Mouse (Mus musculus): ENCODE data around the gene Hip1. TPM values are rescaled to one million over a fixed set of nuclear protein-coding genes. Genes with fewer than 3 reads are reported as not detected.
"Not testable (repeated sequence)": the region's sequence is repeated elsewhere in the genome, so short reads cannot be mapped to it uniquely, and the experiment has no call there.

The Hip1 gene
- polyA plus RNA-seq, 1 experiment from 2014 or later = 66.6 TPM

DNA sequence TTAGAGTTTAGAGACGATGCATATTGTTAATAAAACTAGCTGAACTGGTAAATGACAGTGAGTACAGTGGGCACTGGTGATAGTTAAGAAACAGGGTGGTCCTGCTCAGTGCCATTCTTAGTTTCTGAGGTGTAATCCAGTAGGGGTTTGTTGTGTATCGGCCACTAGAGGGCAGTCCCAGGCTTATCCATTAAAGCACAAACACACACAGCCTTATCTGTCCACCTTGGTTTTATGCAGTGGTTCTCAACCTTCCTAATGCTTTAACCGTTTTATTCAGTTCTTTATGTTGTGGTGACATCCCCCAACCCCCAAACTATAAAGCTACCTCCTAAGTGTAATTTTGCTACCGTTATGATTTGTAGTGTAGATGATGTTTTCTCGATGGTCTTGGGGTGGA is 149.1 kb downstream of the Hip1 start:
- 53% methylated on average over 5 of the region's 5 CpGs for WGBS
- peak; percentile 34 for DNase-seq (ENCODE audit: extremely low spot score, low spot score)

DNA sequence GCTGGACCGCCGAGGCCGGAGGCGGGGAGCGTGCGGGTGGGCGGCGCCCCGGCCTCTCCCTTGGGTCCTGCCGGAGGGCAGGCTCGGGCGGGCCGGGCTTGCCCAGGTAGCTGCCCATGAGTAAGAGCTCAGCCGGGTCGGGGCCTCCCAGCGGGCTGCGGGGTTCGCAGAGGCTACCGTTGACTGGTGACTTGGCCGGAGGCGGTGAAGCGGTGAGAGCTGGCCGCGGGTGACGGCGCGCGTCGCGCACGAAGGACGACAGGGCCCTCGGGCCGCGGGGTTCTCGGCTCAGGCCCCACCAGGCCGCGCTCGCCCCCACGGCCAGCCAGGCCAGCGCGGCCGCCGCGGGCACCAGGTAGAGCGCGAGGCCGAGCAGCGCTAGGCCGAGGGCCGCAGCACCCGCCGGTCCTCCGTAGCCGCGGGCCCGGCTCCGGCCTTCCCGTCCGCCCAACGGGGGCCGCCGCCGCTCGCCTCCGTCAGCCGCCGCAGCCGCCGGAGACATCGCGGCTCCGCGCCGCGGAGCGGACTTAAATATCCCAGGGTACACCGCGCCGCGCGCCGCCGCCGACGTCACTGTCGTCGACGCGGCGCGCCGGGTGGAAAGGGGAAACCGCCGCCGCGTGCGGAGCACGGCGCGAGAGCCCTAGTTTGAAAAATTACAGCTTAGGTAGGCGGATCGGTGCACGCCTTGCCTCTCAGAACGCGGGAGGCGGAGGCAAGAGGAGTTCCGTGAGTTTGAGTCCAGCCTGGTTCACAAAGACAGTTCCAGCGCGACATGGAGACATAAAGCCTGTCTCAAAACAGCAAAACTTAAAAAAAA is 150.7 kb downstream of the Hip1 start, which contains the start of gene Pom121:
Gene Pom121 (minus strand): TSS at position 543 of the 820 bp plus-strand sequence.
- under 1% methylated on average over 108 of the region's 110 CpGs for WGBS

More for the DNA sequence above, 149.1 kb downstream of the Hip1 start:
- Histone ChIP-seq H3K4me1 (peaks cover 20% of the 10 kb centered on the region), H3K9me3 (no peaks in the 10 kb centered on the region), H3K27ac (no peak overlapping the region), H3K36me3 (replicated peaks) (peaks cover 20% of the 10 kb centered on the region), H3K4me3 (no peak overlapping the region), H3K27me3 (ENCODE audit: poor library complexity, severe bottlenecking) (0 out of 2 replicates have a peak, but pooled peaks cover 3% of the 10 kb centered on the region)

DNA sequence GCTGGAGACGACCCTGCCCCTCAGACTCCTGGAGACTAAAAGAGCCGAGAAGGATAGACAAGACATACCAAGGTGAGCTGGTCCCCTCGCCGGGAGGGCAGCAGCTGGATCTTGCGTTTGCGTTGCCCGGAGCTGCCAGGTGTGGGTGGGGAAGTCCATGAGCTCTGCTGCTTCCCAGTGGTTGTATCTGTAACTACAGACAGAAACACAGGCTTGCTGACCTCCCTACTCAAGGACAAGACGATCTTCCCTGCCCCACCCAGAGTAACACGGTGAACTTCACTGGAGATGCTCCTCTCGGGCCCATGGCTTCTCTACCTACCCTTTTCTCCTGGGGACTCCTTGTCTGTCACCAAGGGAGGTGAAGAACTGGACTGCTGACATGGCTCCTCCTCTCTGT is 161.1 kb downstream of the Hip1 start:
- Histone ChIP-seq H3K4me3 (no peak overlapping the region), H3K9me3 (no peaks in the 10 kb centered on the region), H3K27me3 (ENCODE audit: poor library complexity, severe bottlenecking) (no peaks in the 10 kb centered on the region), H3K36me3 (replicated peaks) (peaks cover 99% of the 10 kb centered on the region), H3K27ac (no peak overlapping the region), H3K4me1 (no peaks in the 10 kb centered on the region)
- DNase-seq (ENCODE audit: extremely low spot score, low spot score) = no peak
- 89% methylated on average over 10 of the region's 10 CpGs for WGBS

More for the DNA sequence above, 150.7 kb downstream of the Hip1 start, which contains the start of gene Pom121:
- peak within 1 kb of the TSS; percentile 97 for H3K27ac ChIP-seq
- no peaks in the 10 kb centered on the region for H3K9me3 ChIP-seq
- H3K4me3 ChIP-seq = peak within 1 kb of the TSS; percentile 99
- H3K27me3 ChIP-seq (ENCODE audit: poor library complexity, severe bottlenecking) = 0 out of 2 replicates have a peak, but pooled peaks cover 3% of the 10 kb centered on the region
- peak; percentile 83 for DNase-seq (ENCODE audit: extremely low spot score, low spot score)
- H3K36me3 ChIP-seq (replicated peaks) = peaks cover 37% of the 10 kb centered on the region
- peaks cover 20% of the 10 kb centered on the region for H3K4me1 ChIP-seq

DNA sequence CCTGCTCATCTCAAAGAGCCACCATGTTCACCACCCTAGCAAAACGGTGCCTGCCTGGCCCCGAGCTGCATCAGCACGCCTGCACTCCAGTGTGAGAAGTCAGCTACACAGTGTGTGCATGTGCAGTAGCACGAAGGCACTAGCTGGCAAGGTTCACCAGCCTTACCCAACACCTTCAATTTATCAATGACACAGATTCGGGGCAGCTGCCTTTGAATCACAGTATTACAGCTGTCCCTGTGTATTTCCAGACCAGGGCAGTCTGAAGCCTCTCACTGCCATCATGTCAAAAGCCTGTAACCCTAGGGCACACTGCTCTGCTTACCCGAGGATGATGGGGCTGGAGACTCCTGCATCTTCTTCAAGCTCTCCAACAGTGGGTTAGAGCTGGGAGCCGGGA is 162.2 kb downstream of the Hip1 start:
- 91% methylated on average over 7 of the region's 7 CpGs for WGBS
- H3K27me3 ChIP-seq (ENCODE audit: poor library complexity, severe bottlenecking) = no peaks in the 10 kb centered on the region
- H3K4me1 ChIP-seq = no peaks in the 10 kb centered on the region

GRCm38 (mm10) chr5:135381356-135381925 is 163.5 kb downstream of the Hip1 start:
- Histone ChIP-seq H3K4me3 (no peak overlapping the region), H3K36me3 (replicated peaks) (peaks cover 99% of the 10 kb centered on the region), H3K9me3 (no peaks in the 10 kb centered on the region), H3K27ac (no peak overlapping the region), H3K4me1 (no peaks in the 10 kb centered on the region), H3K27me3 (ENCODE audit: poor library complexity, severe bottlenecking) (no peaks in the 10 kb centered on the region)
- WGBS = 93% methylated on average over 10 of the region's 10 CpGs
- DNase-seq (ENCODE audit: extremely low spot score, low spot score) = no peak

More for the DNA sequence above, 162.2 kb downstream of the Hip1 start:
- H3K4me3 ChIP-seq = no peak overlapping the region
- no peak overlapping the region for H3K27ac ChIP-seq
- H3K36me3 ChIP-seq (replicated peaks) = peaks cover 99% of the 10 kb centered on the region
- H3K9me3 ChIP-seq = no peaks in the 10 kb centered on the region
- no peak for DNase-seq (ENCODE audit: extremely low spot score, low spot score)

- DNase-seq (ENCODE audit: extremely low spot score, low spot score) = no peak
- no peaks in the 10 kb centered on the region for H3K4me1 ChIP-seq
- WGBS = 96% methylated on average over 4 of the region's 4 CpGs
- no peak overlapping the region for H3K4me3 ChIP-seq
- H3K36me3 ChIP-seq (replicated peaks) = peaks cover 100% of the 10 kb centered on the region
- no peaks in the 10 kb centered on the region for H3K27me3 ChIP-seq (ENCODE audit: poor library complexity, severe bottlenecking)
- H3K9me3 ChIP-seq = no peaks in the 10 kb centered on the region
- no peak overlapping the region for H3K27ac ChIP-seq
Observed at GRCm38 (mm10) chr5:135380681-135381080, 164.2 kb downstream of the Hip1 start.

DNA sequence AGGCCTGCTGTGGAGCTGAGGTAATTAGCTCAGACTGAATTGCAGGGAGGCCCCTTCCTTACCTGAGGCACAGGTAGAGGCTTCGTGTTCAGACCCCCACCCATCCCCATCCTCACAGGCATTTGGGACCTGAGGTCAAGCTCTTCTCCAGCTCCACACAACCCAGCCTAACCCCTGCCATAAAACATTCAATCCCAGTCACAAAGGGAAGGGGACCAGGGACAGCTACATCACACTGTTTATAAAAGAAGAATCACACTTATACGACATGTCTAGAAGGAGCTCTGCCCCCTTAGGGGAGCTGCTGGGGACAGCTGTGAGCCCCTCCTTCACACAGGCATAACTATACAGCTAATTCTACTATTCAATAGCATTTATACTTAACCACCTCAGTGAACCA is 168.6 kb downstream of the Hip1 start:
- H3K27me3 ChIP-seq (ENCODE audit: poor library complexity, severe bottlenecking) = no peaks in the 10 kb centered on the region
- WGBS = 73% methylated on average over 2 of the region's 2 CpGs
- peaks cover 100% of the 10 kb centered on the region for H3K36me3 ChIP-seq (replicated peaks)
- no peak overlapping the region for H3K27ac ChIP-seq
- peaks cover 7% of the 10 kb centered on the region for H3K9me3 ChIP-seq
- DNase-seq (ENCODE audit: extremely low spot score, low spot score) = no peak
- no peaks in the 10 kb centered on the region for H3K4me1 ChIP-seq
- no peak overlapping the region for H3K4me3 ChIP-seq

DNA sequence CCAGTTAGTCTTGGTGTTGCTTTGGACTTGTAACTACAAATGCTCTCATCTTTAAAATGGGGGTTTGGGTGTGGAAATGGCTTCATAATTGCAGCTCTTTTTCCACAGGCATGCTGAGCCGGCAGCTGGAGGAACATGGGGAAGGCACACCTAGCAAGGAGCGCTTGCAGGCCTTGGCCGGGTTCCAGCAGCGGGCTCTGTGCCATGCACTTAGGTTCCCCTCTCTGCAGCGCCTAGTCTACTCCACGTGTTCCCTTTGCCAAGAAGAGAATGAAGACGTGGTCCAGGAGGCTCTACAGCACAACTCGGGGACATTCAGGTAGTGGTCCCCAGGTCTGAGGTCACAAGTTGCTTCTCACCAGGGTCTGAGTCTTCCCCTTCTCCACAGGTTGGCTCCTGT is 169.8 kb downstream of the Hip1 start:
- WGBS = 92% methylated on average over 8 of the region's 8 CpGs
- Histone ChIP-seq H3K27me3 (ENCODE audit: poor library complexity, severe bottlenecking) (no peaks in the 10 kb centered on the region), H3K4me1 (peaks cover 12% of the 10 kb centered on the region), H3K4me3 (no peak overlapping the region), H3K9me3 (peaks cover 7% of the 10 kb centered on the region), H3K27ac (no peak overlapping the region), H3K36me3 (replicated peaks) (peaks cover 91% of the 10 kb centered on the region)
- no peak for DNase-seq (ENCODE audit: extremely low spot score, low spot score)

DNA sequence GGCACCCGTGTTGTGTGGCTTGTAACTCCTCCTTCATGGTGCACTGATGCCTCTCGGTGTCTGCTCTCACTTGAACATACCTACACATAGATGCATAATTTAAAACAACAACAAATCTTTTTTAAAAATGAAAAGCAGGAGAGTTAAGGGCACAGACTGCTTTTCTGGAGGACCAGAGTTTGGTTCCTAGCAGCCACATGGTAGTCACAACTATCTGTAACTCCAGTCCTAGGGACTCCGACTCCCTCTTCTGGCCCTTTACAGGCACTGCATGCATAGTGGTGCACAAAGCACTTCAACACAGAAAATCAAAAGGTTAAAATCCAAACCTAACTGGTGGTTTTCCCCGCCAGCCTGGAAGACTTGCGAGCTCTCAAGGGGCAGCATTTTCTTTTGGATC is 171.3 kb downstream of the Hip1 start:
- WGBS = 94% methylated on average over 5 of the region's 5 CpGs
- no peak for DNase-seq (ENCODE audit: extremely low spot score, low spot score)
- Histone ChIP-seq H3K27ac (no peak overlapping the region), H3K9me3 (peaks cover 7% of the 10 kb centered on the region), H3K4me1 (peaks cover 20% of the 10 kb centered on the region), H3K4me3 (no peak overlapping the region), H3K36me3 (replicated peaks) (peaks cover 76% of the 10 kb centered on the region), H3K27me3 (ENCODE audit: poor library complexity, severe bottlenecking) (no peaks in the 10 kb centered on the region)

- peaks cover 7% of the 10 kb centered on the region for H3K9me3 ChIP-seq
- peaks cover 20% of the 10 kb centered on the region for H3K4me1 ChIP-seq
- no peaks in the 10 kb centered on the region for H3K27me3 ChIP-seq (ENCODE audit: poor library complexity, severe bottlenecking)
- DNase-seq (ENCODE audit: extremely low spot score, low spot score) = no peak
- H3K27ac ChIP-seq = no peak overlapping the region
- peaks cover 52% of the 10 kb centered on the region for H3K36me3 ChIP-seq (replicated peaks)
- peak overlapping the region; percentile 98 for H3K4me3 ChIP-seq
- WGBS = 94% methylated on average over 13 of the region's 13 CpGs
Observed at GRCm38 (mm10) chr5:135371195-135371594, 173.7 kb downstream of the Hip1 start.

DNA sequence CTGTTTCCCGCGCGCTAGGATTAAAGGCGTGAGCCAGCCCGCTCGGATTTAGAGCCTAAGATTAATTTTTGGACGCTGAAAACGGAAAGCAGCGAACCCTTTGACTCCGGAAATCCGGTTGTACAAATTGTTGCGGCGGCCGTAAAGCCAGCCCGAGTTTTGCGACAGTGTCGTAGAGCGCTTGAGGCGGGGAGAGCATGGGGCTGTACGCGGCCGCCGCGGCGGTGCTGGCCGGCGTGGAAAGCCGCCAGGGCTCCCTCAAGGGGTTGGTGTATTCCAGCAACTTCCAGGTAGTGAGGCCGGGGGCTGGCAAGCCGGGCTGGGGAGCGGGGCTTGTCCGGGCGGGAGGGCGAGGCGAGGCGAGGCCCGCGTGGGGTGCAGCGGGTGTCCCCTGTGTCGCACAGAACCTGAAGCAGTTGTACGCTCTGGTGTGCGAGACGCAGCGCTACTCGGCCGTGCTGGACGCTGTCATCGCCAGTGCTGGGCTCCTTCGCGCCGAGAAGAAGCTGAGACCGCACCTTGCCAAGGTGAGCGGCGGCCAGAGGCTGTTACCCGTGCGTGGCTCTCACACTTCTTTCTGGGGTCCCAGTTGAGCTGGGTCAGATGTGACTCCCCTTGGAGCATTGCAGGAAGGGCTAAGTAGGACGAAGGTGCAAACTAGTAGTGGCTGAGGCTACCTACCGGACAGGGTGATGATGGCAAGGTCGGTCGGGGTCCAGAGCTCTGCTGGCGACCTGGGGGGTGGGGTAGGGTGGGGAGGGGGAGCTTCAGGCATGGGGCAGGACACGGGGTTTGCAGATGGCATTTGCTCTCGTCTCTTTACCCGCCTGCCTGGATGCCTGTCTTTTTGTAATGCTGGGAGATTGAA is 174.9 kb downstream of the Hip1 start, which contains the start of gene Nsun5:
Gene Nsun5 (plus strand): TSS at position 167 of the 868 bp plus-strand sequence.
- Histone ChIP-seq H3K4me1 (peaks cover 20% of the 10 kb centered on the region), H3K4me3 (peak within 1 kb of the TSS; percentile 98), H3K9me3 (peaks cover 7% of the 10 kb centered on the region), H3K27me3 (ENCODE audit: poor library complexity, severe bottlenecking) (no peaks in the 10 kb centered on the region), H3K36me3 (replicated peaks) (peaks cover 40% of the 10 kb centered on the region), H3K27ac (peak within 1 kb of the TSS; percentile 88)
- under 1% methylated on average over 64 of the region's 64 CpGs for WGBS
- DNase-seq (ENCODE audit: extremely low spot score, low spot score) = peak; percentile 95

GRCm38 (mm10) chr5:135369196-135369595 is 175.7 kb downstream of the Hip1 start:
- peaks cover 20% of the 10 kb centered on the region for H3K4me1 ChIP-seq
- peaks cover 32% of the 10 kb centered on the region for H3K36me3 ChIP-seq (replicated peaks)
- WGBS = 57% methylated on average over 9 of the region's 9 CpGs
- not testable (repeated sequence) for H3K9me3 ChIP-seq; H3K27me3 ChIP-seq (ENCODE audit: poor library complexity, severe bottlenecking); DNase-seq (ENCODE audit: extremely low spot score, low spot score)
- H3K4me3 ChIP-seq = peak overlapping the region; percentile 98
- H3K27ac ChIP-seq = peak overlapping the region; percentile 88
